Mouse (Mus musculus) regulatory T cell (primary cell): Measurements from ENCODE around the gene Ndufa8.

Experiments used
- in situ Hi-C: fragments of 300-600 bp; cut with MboI, MseI; formaldehyde crosslinking; loops from one replicate; pipeline ENCODE4 v1.15.1; 2025; ENCODE audit warnings: high pct_unique_total_duplicates

The Ndufa8 gene

GRCm38 (mm10) chr2:36048164-36048563, 1.0 kb downstream of the Ndufa8 start:
- in situ Hi-C loops: no loop called here

DNA sequence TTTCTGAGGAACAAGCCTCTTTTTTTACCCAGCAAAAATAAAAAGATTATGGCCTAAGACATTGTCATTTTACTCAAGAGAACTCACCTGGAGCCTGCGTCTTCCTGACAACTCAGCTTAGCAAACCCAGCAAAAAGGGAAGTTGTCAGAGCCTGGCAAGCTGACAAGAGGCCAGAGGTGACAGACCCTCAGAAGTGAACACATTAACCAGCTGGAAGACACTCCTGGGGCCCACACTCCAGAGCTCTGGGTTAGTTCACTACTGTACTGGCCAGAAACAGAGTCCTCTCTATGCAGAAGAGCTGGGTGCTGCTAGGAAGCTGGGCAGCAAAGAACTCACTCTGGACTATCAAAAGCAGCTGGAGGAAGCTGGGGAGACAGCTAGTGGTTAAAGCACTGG, 8.3 kb downstream of the Ndufa8 start:
- in situ Hi-C loops: no loop called here

DNA sequence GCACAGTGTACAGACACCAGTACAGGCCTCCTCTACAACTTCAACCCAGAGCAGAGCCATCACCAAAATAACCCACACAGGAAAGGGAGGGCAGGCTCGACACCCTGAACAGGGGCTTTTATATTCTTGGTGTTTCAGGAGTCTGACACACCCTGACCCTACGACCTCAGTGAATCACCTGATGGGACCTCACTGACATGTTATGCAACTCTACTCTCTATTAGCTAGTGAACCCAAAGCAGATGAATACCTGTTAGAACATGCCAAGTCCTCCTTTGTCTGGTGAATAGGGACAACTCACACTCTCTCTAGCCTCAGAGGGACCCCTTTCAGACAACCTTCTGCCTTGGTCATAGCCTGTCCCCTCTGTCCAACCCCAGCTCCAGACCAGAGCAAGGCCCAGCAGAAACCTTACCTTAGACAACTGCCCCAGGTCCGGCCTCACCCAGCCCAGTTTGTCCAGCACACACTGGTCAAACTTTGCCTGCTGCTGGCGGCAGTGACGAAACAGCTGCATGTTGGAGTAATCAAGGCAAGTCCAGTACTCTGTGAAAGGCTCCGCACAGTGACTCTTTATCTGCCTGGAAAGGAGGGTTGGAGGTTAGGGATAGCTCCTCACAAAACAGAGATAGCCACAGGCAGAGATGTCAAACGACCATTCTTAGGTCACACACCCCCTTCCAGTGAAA, 9.8 kb downstream of the Ndufa8 start:
- in situ Hi-C loops: no loop called here

DNA sequence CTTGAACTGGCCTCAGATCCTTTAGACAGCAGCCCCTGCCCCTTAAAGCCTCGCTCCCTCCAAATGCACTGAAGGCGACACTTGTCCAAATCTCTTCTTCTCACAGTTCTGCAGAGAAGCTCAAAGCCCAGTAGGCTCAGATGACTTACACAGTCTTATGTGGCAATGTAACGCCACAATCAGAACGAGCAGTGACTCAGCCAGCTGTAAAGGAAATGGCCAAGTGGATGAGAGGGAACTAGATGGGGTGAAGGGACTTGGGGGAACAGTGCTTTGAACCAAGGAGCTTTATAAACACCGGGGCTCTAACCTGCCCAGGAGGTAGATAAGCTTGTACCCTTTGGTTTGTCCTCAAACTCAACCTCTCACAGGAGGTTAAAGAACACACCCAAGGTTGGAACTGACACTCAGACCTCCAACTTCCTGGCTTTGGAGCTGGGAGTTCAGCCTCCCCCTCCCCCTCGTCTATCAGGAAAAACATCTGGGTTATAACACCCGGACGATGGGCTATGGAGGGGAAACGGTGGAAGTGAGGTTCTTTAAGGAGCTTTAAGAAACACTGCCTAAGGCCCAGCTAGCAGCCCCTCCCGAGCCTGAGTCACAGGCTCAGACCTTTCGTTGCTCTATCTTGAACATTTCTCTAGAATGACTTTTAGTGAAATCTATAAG, 13.7 kb downstream of the Ndufa8 start:
- in situ Hi-C loops: no loop called here

DNA sequence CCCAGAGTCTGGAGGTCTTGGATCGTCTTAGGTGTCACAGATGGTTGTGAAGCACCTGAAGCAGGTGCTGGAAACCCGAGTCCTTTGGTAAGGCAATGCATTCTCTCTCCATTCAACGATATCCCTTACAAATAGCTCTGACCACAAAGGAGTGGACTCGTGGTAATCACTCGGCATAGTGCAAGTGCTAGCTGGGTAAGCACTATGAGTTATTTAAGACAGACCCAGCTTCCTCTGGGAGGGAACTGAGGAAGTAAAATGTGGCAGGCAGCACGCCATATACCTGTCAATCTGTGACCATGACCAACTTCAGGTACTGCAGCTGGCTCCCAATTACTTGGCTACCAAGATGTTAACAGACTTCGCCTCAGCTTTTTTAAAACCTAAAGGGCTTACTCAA, 14.3 kb downstream of the Ndufa8 start:
- in situ Hi-C loops: no loop called here

- in situ Hi-C loops: no loop called here
Observed at GRCm38 (mm10) chr2:36033966-36034365, 15.2 kb downstream of the Ndufa8 start.

GRCm38 (mm10) chr2:36032884-36033283, 16.3 kb downstream of the Ndufa8 start:
- in situ Hi-C loops: no loop called here

- in situ Hi-C loops: no loop called here
Observed at GRCm38 (mm10) chr2:36023291-36023690, 25.9 kb downstream of the Ndufa8 start.

DNA sequence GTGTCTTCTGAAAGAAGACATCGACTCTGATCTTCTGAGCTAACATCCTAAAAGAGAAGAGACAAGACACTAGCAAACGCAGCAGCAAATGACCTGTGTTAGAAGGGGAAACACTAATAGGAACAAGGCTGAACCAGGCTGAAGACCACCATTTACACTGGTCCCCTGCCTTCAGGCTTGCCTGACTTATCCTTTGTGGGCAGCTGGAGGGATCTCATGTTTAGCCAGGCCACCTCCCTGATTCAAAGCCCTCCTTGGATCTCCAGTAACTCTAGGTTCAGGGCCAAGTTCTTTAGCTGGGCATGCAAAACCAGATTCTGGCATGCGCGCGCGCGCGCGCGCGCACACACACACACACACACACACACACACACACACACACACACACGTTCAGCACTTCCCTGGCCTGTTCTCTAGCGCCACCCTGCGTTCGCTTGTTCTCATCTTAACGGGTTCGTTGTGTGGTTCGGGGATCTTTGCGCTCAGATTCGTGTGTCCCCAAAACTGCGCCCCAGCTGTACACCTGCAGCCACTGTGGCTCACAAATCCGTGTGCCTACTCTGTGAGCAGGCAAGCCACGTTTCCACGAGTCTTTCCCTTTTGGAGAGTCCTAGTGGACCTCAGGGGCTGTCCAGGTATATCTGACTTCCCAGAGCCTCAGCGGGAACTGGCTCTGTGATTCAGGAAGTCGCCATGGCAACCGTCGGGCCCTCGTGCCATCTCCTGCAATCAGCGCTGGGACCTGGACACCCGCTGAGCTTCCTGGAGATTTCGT, 27.6 kb downstream of the Ndufa8 start:
- in situ Hi-C loops: no loop called here

GRCm38 (mm10) chr2:36013010-36013409, 36.2 kb downstream of the Ndufa8 start:
- in situ Hi-C loops: no loop called here

DNA sequence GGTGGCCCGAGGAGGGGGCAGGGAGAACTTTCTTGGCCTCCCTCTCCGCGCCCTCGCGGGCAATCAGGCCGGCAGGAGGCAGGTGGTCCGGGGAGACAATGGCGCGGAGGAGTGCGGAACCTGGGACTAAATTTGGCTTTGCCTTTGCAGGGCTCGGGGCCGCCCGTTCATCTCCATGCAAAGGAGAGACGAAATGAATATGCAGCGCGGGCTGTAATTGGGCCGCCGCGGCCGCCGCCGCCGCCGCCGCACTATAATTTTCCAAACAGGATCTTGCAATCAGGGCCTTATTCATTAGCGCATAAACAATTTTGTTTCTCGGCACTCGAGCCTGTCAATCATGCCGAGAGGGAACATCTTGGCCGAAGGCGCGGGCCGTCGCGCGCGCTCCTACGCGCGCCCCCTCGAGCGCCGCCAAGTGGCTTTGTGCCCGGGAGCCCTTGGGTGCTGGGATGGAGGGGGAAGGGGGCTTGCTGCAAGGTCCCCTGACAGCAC, 37.8 kb downstream of the Ndufa8 start:
- in situ Hi-C loops: no loop called here

- in situ Hi-C loops: no loop called here
Observed at GRCm38 (mm10) chr2:36010579-36010978, 38.6 kb downstream of the Ndufa8 start.

DNA sequence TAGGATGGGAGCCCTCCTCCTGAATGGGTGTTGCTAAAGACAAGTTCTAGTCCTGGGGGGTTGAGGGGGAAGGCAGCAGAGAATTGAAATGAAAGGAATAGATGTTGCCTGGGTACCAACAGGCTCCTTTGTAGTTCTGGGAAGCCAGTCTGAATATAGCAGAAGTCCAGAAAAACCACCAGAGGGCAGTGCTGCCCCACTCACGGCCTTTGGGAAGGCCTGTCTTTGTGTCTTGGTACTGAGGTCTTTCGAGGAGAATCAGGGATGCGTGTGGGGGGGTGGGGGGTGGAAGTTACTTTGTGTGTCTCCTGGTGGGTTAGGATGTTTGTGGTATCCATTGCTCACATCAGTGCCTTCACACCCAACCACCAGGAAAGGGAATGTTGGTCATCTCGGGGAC, 39.8 kb downstream of the Ndufa8 start:
- in situ Hi-C loops: loop anchor here (5.0 to 10.0 kb wide), 2 partner anchors 203 to 1345 kb away; partner anchors contain the start of gene Pdcl

DNA sequence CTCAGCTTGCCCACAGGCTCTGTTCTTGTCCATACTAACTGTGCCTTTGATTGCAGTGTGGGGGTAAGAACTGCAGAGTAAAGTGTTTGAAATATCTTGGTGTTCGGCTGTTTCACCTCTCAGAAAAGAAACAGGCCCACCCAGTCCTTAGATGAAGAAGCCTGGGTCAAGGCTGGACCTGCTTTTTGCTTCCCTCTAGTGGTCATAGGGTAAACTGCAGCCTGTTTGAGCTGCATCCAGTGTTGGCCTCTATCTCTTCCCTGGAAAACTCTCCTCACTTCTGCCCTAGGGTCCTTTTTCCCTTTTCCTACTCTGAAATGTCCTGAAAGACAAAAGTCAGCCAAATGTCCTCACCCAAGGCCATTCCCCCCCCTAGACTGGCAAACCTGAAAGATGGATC, 41.1 kb downstream of the Ndufa8 start:
- in situ Hi-C loops: loop anchor here (5.0 to 10.0 kb wide), 2 partner anchors 204 to 1347 kb away; partner anchors contain the start of gene Pdcl

DNA sequence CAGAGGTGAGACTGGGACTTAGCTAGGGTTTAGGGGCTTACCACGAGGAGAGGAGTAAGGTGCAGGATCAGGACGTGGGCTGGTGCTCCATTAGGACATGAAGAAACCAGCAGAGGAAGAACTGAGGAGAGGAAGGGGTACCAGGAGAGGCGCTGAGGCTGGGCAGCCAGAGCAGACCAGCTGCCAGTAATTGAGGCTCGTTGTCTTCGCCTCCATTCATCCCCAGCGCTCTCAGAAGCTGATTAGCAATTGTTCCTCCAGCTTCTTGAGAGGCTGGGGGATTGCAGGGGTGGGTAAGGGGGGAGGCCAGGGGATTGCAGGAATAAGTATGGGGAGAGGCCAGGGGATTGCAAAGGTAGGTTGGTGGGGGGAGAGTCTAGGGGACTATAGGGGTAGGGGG, 47.0 kb downstream of the Ndufa8 start:
- in situ Hi-C loops: loop anchor here (10.0 kb wide), 1 partner anchor 1353 kb away; the partner anchor contains the start of gene Pdcl

- in situ Hi-C loops: loop anchor here (10.0 kb wide), 1 partner anchor 1354 kb away; the partner anchor contains the start of gene Pdcl
Observed at GRCm38 (mm10) chr2:36000390-36000789, 48.8 kb downstream of the Ndufa8 start.

DNA sequence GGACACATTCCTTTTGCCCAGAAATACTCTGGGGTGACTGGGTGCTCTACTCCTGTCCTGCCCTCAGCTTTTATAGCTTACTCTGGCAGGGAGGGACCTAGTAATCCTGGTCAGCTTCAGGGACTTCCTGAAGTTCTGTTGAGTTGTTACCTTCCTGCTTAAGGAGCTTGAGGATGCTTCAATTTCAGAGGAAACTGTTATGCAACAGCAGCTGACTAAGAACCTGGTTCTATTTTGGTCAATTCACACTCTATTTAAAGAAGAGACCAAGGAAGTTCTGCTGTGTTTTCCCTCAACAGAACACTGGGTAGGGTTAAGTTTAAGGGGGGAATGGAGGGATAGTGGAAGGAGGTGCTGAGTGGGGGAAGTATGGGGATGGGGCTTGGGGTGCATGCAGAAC, 50.0 kb downstream of the Ndufa8 start:
- in situ Hi-C loops: no loop called here

- in situ Hi-C loops: no loop called here
Observed at GRCm38 (mm10) chr2:35998416-35998815, 50.8 kb downstream of the Ndufa8 start.

DNA sequence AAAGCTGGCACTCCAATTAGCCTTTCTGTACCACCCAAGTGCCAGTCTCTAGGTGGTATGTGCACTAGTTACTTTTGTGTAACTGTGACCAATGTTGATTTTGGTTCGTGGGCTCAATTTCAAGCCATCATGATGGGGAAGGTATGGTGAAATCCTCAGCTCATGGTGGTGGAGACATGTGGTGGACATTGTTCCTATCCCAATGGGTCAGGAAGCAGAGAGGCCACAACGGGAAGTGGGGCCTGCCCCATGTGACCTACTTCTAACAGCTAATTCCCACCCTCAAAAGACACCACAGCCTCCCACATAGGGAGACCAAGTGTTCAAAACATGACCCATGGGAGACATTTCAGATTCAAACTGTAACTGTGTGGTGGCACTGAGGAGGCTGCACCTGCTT, 52.5 kb downstream of the Ndufa8 start:
- in situ Hi-C loops: no loop called here

DNA sequence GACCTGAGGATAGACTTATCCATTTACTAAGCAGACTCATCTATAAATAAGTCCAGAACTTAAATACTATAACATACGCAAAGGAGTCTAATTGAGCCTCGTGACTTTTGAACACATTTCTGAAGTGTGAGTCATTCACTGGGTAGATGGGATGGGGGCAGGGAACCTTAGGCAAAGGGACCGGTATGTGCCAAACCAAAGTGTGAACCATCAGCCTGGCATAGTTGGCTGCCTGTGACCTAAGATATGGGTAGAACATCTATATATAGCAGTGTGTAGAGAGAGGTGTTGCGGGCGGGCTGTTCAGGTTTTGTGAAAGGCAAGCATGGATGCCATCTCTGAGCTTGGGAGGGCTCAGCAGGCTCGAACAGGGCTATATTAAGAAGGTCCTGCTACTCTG, 54.9 kb downstream of the Ndufa8 start:
- in situ Hi-C loops: no loop called here

DNA sequence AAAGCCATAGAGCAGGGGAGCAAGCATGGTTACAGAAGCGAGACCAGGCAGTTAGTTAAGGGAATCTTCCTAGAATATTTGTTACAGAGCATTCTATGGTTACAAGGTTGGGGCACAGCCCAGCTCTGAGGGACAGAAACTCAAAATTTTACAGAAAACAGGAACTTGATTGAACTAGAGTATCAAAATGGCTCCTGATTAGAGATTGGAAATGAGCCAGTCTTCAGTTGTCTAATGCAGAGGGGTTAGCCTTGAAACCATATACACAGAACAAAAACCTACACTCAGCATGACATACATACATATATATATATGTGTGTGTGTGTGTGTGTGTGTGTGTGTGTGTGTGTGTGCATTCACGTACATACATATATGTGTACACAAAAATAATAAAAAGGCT, 55.7 kb downstream of the Ndufa8 start:
- in situ Hi-C loops: no loop called here

DNA sequence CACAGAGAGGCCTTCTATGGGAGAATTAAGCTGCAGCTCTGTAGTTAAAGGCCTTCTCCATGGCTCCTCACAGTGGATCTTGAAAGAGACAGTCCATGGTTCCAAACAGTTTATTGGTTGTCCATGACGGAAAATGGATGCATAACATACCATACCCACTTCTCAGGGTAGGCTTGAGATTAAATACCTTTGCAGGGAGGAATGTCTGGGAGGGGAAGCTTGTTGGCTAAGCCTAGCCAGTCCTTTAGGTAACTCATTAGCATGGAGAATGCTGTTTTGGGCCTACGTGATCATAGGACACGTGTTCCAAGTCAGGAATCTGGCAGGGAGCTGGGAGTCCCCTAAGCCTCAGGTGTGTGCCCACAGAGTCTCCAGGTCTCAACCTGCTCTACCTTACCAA, 56.9 kb downstream of the Ndufa8 start:
- in situ Hi-C loops: no loop called here
